Mouse (Mus musculus) spleen, adult 12 weeks (tissue): ENCODE data around the gene Ttc25.
A peak's percentile ranks its signal among the peaks of the same experiment; 100 is the strongest.

Source experiments
- DNase-seq: peaks from one replicate; pipeline ENCODE4 v3.0.0; 2022; ENCODE audit warnings: low spot score

Ttc25 gene

GRCm38 (mm10) chr11:100544832-100545745 is at the start of gene Ttc25:
TSS of gene Ttc25 (plus strand) at chr11:100545607.
- DNase-seq: peak; percentile 72

GRCm38 (mm10) chr11:100500241-100500640 is 45.2 kb upstream of the Ttc25 start:
- DNase-seq: no peak

GRCm38 (mm10) chr11:100500651-100501050 is 44.8 kb upstream of the Ttc25 start:
- DNase-seq: no peak

- no peak for DNase-seq
Measured at GRCm38 (mm10) chr11:100501321-100501720, 44.1 kb upstream of the Ttc25 start.

- DNase-seq: no peak
Measured at GRCm38 (mm10) chr11:100504990-100505660, 40.3 kb upstream of the Ttc25 start.

- DNase-seq: no peak
Measured at GRCm38 (mm10) chr11:100505997-100506396, 39.4 kb upstream of the Ttc25 start.

GRCm38 (mm10) chr11:100510556-100510955 is 34.9 kb upstream of the Ttc25 start:
- DNase-seq: no peak

GRCm38 (mm10) chr11:100512384-100512783 is 33.0 kb upstream of the Ttc25 start:
- DNase-seq: no peak

GRCm38 (mm10) chr11:100513716-100514115 is 31.7 kb upstream of the Ttc25 start:
- DNase-seq: no peak

GRCm38 (mm10) chr11:100515061-100515460 is 30.3 kb upstream of the Ttc25 start:
- DNase-seq: no peak

GRCm38 (mm10) chr11:100515789-100516188 is 29.6 kb upstream of the Ttc25 start:
- DNase-seq: no peak

GRCm38 (mm10) chr11:100516291-100516690 is 29.1 kb upstream of the Ttc25 start:
- DNase-seq: no peak

GRCm38 (mm10) chr11:100518188-100518591 is 27.2 kb upstream of the Ttc25 start:
- no peak for DNase-seq

GRCm38 (mm10) chr11:100519188-100519587 is 26.2 kb upstream of the Ttc25 start:
- DNase-seq: no peak

GRCm38 (mm10) chr11:100520838-100521237 is 24.6 kb upstream of the Ttc25 start:
- DNase-seq: no peak

GRCm38 (mm10) chr11:100524358-100524757 is 21.0 kb upstream of the Ttc25 start:
- DNase-seq: no peak

- no peak for DNase-seq
Measured at GRCm38 (mm10) chr11:100524987-100525630, 20.3 kb upstream of the Ttc25 start.

GRCm38 (mm10) chr11:100526052-100526816 is 19.2 kb upstream of the Ttc25 start:
- no peak for DNase-seq

GRCm38 (mm10) chr11:100527066-100527457 is 18.3 kb upstream of the Ttc25 start:
- peak; percentile 52 for DNase-seq

- DNase-seq: peak; percentile 95
Measured at GRCm38 (mm10) chr11:100527458-100528374, 17.7 kb upstream of the Ttc25 start, which contains the start of gene Acly. TSS of gene Acly (minus strand) at chr11:100528000.
